Comparison of ENCODE assay signal across 17 mouse cellular contexts in genomic region chr10:43006534-43006933, GRCm38 (mm10).
DNase-seq lines count a peak whose midpoint lies in the region; ATAC-seq and TF ChIP-seq lines count a peak whose summit lies in the region.
"Had no signal": no experiment of that assay in that cellular context is flagged by ENCODE, and none has a peak within 500 bp of the region (broad histone marks: within the 10 kb centered on the region; RNA-seq: fewer than 3 reads in every experiment).

No protein-coding gene starts in this region.

- no peak overlapping the region for H3K4me3 ChIP-seq in lung, postnatal 0 days (ENCODE audit: low read depth, low read length)
- H3K4me3 ChIP-seq: forebrain, embryonic 12.5 days; limb, embryonic 12.5 days; myocyte had no signal

- no peak overlapping the region for H3K9ac ChIP-seq in lung, postnatal 0 days (replicated peaks; ENCODE audit: low read depth)
- H3K9ac ChIP-seq: forebrain, embryonic 12.5 days; limb, embryonic 12.5 days had no signal

- TF ChIP-seq CTCF in lung, postnatal 0 days (IDR thresholded peaks at IDR 0.05): 0 out of 2 replicates have a peak, but pooled peaks have one; percentile 11

- TF ChIP-seq EP300 in lung, postnatal 0 days (IDR thresholded peaks at IDR 0.05): no peak

- H3K4me1 ChIP-seq in lung, postnatal 0 days (ENCODE audit: insufficient read depth, low read depth, low read length): no peaks in the 10 kb centered on the region

- H3K36me3 ChIP-seq in lung, postnatal 0 days (ENCODE audit: insufficient read depth, low read length): no peaks in the 10 kb centered on the region
- H3K36me3 ChIP-seq: limb, embryonic 12.5 days had no signal

- 79% methylated on average over 4 of the region's 4 CpGs for WGBS in lung, postnatal 0 days

- no peaks in the 10 kb centered on the region for H3K9me3 ChIP-seq in lung, postnatal 0 days (ENCODE audit: low read length)
- H3K9me3 ChIP-seq: forebrain, embryonic 12.5 days; limb, embryonic 12.5 days had no signal

- peak; percentile 40 to 72 for DNase-seq in gastrocnemius, adult 8-10 months (ENCODE audit: low spot score in 2 of 2)
- no peak for DNase-seq in gastrocnemius, postnatal 36 days
- no peak for DNase-seq in lung, postnatal 0 days (ENCODE audit: low spot score)
- no peak for DNase-seq in lung, postnatal 10 days
- DNase-seq in heart, adult 9 months (ENCODE audit: low spot score in 2 of 2): peak; percentile 62 to 63
- peak; percentile 82 for DNase-seq in skeletal muscle tissue, adult 2 months (ENCODE audit: low read depth, low spot score)
- DNase-seq in cerebellum, adult 9-11 months: no peak
- DNase-seq: cerebellum, adult 11 months; kidney, adult 8-10 months; lung, postnatal 4 days; thymus, postnatal 14 days had no signal

- ATAC-seq in lung, postnatal 0 days: no peak
- ATAC-seq: hindbrain, embryonic 16.5 days; Patski had no signal

- H3K27ac ChIP-seq in lung, postnatal 0 days (ENCODE audit: low read length): no peak overlapping the region
- H3K27ac ChIP-seq: forebrain, embryonic 12.5 days; limb, embryonic 12.5 days had no signal

- no peaks in the 10 kb centered on the region for H3K27me3 ChIP-seq in lung, postnatal 0 days (replicated peaks; ENCODE audit: insufficient read depth, low read length)
- H3K27me3 ChIP-seq: forebrain, embryonic 12.5 days; Patski had no signal

- intact Hi-C loops in gastrocnemius, postnatal 36 days (cut with DNase I): loop anchor here (5.0 kb wide), 1 partner anchor 371 kb away; no protein-coding TSS in a partner anchor

- H3K4me2 ChIP-seq in lung, postnatal 0 days (replicated peaks; ENCODE audit: low read depth, low read length): no peak overlapping the region
- H3K4me2 ChIP-seq: forebrain, embryonic 12.5 days; limb, embryonic 12.5 days; midbrain, embryonic 11.5 days had no signal

Comparison
In these comparisons a context has a peak if more than half of its experiments do, and no peak if none do; other contexts are left out.
1. DNase-seq: peak in gastrocnemius, adult 8-10 months (2 of 2), heart, adult 9 months (2 of 2) and skeletal muscle tissue, adult 2 months (single experiment); none in gastrocnemius, postnatal 36 days (0 of 2), lung, postnatal 0 days (single experiment), lung, postnatal 10 days (single experiment) and cerebellum, adult 9-11 months (single experiment).